Mouse (Mus musculus): Measurements from ENCODE around the gene Met. TPM values are rescaled to one million over a fixed set of nuclear protein-coding genes. Genes with fewer than 3 reads are reported as not detected.

Met gene
- 10 to 100 TPM in 1 of 2 experiments, 1 to 10 TPM in 1; 9.9 to 15.5 TPM for total RNA-seq (2021)

DNA sequence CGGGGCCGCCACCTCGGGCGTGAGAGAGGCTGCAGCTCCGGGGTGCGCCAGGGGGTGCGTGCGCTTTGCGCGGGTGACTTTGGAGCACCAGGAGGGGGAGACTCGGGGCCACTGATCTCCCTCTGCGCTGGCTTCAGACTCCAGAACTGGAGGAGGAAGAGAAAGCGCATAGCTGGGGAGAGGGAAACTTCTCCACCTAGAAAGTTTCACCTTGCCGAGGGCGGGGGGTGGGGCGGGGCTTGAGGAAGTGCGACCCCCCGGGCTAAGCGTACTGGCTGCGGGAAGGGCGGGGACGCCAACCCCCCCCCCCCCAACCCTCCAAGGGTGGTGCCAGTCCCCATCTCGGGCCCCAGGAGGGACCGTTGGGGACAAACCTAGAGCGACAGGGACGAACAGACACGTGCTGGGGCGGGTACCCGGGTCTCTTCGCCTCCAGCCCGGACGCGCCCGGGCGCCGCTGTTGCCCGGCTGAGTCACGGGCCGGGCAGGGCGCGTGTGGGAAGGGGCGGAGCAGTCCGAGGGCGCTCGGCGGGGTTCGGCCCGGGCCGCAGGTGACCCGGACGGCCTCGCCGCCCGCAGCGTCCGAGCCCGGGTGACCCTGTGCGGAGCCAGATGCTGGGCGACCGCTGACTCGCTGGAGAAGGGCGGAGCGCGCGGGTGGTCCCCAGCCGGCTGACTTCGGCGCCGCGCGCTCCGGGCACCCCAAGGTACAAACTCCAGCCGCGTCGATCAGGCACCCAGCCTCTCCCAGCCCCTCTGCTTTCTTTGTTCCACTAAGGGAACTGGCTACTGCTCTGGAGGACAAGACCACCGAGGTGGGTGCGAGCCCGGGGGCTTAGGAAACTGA lies at the start of gene Met:
Gene Met, plus strand, starts transcription at position 367 of the 847 bp plus-strand sequence.
- intact Hi-C loops (cut with DNase I), result loop anchor here (5.0 kb wide), 1 partner anchor 124 kb away; no protein-coding TSS in a partner anchor
- DNase-seq (ENCODE audit: low spot score in 2 of 2), result peak; percentile 12 to 32

DNA sequence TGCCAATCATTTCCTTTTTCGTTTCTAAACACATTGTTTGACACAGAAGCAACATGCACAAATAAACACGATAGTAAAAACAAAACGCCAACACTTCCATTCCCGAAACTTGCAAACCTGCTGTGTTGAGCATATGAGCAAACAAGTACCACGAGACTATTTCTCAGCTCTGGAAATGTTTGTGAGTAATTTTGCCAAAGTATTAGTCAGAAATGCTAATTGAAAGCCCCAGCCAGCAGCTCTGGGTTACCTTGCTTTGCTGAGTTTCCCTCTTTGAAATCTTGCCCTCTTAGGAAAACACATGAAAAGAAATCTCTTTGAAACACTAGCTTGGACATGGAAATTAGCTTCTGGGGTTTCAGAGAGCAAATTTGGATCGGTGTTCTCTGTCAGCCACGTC lies 45.4 kb upstream of the Met start:
- no peak for DNase-seq (ENCODE audit: low spot score in 2 of 2)
- intact Hi-C loops (cut with DNase I), result no loop called here

DNA sequence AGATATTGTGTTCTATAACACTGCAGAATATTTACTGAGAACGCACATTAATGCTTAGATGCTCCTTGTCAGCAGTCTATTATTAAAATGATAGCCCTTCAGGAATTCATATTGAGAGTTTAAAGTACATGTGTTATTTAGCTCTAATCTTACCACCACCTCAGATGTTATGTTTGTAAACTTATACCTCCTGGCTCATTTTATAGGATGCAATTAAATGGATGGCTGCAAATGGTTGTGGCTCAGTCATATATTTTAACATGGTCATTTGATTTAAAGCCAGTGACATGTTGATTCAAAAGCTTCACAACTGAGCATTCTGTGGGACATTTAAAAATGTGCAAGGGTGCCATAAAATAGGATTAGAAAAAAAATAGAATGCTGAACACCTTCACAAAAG lies 41.2 kb upstream of the Met start:
- intact Hi-C loops (cut with DNase I), result no loop called here
- no peak for DNase-seq (ENCODE audit: low spot score in 2 of 2)

DNA sequence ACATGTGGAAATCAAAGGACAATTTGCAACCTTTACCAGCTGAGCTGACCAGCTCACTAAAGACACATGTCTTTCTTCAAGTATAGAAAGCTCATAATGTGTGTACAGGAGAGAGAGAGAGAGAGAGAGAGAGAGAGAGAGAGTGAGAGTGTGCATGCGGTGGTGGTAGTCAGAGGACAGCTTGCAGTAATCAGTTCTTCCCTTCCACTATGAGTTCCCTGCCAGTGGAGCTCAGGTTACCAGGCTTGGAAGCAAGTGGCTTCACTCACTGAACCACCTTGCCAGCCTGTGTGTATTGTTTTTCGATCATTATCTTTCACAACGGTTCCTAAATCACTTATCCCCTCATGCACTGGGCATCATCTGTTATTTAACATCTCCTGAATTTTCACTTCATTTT lies 34.6 kb upstream of the Met start:
- intact Hi-C loops (cut with DNase I), result no loop called here
- DNase-seq (ENCODE audit: low spot score in 2 of 2), result no peak

DNA sequence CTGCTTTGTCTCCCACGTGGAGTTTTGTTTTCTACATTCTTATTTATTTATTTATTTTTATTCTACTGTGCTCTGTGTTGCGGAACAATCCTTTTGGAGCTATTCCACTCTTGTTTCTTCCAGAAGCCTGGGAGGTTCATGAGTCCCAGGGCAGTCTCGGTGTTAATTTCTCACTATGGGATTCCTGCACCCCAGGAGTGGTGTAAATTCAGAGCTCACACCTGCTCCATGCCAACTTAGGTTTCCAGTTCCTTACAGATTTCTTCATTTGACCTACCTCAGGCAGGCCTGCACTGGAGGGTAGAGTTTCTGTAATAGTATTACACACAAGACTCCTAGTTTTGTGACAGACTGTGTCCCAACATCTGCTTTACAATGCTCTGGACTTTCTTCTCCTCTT lies 34.0 kb upstream of the Met start:
- intact Hi-C loops (cut with DNase I), result no loop called here
- no peak for DNase-seq (ENCODE audit: low spot score in 2 of 2)

DNA sequence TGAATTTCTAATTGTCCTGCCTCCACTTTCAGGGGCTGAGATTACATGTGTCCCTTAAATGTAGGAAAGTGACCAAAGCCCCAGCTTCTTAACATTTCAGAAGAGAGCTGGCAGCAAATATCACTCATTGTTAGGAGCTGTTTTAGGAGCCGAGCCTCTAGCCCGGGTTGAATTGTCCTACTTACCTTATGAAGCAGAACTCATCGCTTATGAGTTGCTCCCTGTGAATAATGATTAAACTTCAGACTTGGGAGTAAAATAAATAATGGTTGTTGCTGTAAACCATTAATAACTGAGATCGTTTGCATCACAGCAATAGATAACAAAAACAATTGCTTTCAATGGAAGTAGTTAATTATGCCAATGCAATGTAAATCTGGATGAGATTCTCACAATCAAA lies 20.3 kb upstream of the Met start:
- intact Hi-C loops (cut with DNase I), result no loop called here
- no peak for DNase-seq (ENCODE audit: low spot score in 2 of 2)

DNA sequence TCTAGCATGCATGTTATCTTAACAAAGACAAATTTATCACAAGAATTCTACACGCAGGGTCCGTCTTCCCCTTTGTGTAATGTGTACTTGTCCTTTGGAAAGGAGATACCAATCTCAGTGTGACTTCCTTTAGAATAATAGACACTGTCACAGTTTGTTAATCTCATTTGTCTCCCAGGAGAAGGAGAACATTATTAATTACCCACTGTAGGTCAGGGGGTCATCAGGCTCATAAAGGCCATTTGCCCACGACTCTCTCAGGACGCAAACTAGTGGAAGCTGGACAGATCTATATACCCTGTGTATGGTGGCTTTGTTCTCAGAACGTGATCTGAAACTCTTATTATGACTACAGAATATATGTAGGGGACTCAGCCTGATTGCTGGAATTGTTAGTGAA lies 12.3 kb upstream of the Met start:
- no peak for DNase-seq (ENCODE audit: low spot score in 2 of 2)
- intact Hi-C loops (cut with DNase I), result no loop called here

DNA sequence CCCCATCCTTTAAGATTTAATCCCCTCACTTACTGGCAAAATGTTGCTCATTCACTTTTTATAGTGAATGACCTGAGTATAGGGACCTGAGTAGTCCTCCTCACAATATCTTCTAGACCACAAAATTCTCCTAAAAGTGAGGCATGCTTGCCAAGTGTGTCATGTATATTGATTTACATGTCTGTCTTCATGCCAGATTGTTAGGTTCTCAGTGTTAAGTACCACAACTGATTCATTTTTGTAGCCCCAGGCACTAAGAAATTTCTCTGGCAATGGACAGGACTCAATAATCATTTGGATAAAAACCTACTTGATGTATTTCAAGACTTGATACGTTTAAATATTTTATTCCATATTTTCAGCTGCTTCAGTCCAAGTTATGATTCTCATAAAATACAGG lies 8.5 kb upstream of the Met start:
- DNase-seq (ENCODE audit: low spot score in 2 of 2), result no peak
- intact Hi-C loops (cut with DNase I), result no loop called here

DNA sequence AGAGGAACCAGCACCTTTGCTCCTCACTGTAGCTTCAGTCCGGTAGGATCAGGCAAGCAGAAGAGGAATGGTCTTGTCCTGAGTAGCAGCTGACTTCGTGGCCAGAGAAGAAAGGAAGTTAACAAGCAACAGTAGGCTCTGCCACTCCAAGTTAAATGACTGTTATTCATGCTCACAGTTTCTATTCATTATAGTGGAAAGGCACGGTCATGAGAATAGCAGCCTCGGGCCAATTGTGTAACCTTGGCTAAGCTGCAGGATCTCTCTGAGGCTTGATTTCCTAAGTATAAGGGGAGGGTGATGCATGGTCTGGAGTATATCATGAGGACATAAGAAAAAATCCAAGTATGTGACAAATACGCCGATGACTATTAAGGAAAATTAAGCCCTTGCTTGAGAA lies 4.0 kb upstream of the Met start:
- DNase-seq (ENCODE audit: low spot score in 2 of 2), result no peak
- intact Hi-C loops (cut with DNase I), result no loop called here

DNA sequence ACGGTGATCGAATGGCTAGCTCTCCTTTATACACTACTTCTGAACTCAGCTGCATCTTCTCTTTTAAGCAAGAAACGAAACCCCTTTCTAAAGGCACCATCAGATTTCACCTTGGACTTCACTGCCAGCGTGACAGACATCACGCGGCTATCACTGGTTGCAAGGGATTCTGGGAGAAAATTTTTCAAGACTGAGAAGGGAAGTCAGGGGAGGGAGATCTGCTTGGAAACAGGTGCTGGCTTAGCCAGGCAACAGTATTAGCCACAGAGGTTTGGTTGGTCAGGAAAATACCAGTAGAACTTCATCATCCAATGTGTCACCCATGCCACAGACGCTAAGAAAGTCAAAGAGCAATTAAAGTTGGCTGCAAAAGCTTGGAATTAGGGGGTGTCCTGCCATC lies 2.2 kb upstream of the Met start:
- no peak for DNase-seq (ENCODE audit: low spot score in 2 of 2)
- intact Hi-C loops (cut with DNase I), result loop anchor here (5.0 kb wide), 1 partner anchor 126 kb away; no protein-coding TSS in a partner anchor

DNA sequence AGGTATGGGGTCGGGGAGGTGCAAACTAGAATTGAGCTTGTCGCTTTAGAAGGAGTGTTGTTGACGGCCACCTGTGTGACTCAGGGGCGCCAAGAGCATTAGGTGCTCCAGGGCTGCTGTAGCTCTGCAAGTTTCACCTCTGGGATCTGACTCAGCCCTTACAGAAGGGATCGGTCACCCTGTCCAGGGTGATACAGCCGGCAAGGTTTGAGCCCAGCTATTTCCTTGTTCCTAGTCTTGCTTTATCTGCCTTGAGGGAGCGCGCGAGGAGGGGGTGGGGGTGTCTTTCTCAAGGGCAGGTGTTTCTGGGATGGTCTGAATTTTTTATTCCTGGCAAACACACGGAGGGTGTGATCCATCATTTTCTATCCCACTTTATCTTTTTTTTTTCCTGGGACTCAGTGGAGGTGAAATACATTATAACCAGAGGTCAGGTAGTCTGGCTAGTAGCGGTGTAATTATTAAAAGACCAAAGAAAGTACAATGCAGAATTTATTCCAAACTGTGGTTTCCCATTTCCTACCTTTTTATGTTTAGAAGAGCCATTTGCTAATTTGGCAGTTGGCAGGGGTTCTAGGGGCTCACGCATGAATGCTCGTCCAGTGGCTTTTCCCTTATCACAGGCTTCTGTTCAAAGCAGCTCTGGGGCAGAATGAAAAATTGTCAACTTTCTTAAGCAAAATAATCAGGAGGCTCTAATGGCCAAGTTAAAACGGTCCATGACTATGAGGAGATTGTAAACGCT lies 853 bp downstream of the Met start:
- intact Hi-C loops (cut with DNase I), result loop anchor here (5.0 kb wide), 1 partner anchor 123 kb away; no protein-coding TSS in a partner anchor
- no peak for DNase-seq (ENCODE audit: low spot score in 2 of 2)

DNA sequence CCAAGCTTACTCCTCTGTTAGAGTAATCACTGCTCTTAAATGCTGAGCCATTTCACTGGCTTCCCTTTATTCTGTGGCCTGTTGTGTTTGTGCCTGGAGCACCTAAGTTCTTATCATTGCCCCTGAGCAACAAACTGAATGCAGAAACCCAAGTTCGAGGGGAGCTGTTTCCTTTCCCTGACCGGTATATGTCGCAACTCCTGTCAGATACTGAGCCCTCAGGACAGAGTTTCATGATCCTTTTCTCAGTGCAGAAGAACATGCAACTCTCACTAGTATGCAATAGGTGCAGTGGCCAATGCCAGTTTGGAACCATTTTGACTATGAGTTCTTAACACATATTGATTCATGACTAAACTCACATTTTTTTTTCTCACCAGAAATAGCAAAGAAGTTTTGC lies 2.9 kb downstream of the Met start:
- intact Hi-C loops (cut with DNase I), result no loop called here
- DNase-seq (ENCODE audit: low spot score in 2 of 2), result no peak

DNA sequence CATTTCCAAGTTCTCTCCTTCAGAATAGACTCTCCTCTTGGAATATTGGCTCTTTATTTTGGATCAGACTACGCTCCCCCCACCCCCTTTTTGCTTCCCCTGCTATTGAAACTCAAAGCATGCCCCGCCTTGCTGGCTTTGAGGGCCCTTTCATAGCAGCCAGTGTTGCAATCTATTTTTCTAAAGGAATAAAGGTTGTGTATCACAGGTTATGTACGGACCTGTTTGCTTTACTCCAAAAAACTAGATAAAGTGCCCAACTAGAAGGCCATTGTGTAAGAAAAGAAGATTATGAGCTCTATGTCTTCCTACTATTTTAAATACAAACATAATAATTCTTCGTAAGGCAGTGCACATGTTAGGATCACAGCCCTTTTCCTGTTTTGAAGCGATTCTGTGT lies 5.4 kb downstream of the Met start:
- intact Hi-C loops (cut with DNase I), result no loop called here
- no peak for DNase-seq (ENCODE audit: low spot score in 2 of 2)

DNA sequence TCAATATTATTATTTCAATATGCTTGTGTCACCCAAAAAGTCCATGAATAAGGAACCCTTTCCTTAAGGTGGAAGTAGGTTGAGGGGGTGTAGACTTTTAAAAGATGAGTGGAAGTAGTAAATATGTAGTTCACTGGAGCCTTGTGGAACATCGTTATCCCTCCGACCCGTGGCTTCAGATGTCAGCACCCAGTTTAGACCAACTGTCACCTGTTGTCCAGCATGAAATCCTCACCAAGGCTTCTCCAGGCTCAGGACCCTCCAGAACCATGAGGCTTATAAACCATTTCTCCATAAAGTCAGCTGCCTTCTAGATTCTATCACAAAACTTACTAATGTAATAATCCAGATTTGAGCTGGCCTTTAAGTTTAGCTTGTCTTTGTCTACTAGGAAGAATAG lies 9.5 kb downstream of the Met start:
- intact Hi-C loops (cut with DNase I), result no loop called here
- DNase-seq (ENCODE audit: low spot score in 2 of 2), result no peak

DNA sequence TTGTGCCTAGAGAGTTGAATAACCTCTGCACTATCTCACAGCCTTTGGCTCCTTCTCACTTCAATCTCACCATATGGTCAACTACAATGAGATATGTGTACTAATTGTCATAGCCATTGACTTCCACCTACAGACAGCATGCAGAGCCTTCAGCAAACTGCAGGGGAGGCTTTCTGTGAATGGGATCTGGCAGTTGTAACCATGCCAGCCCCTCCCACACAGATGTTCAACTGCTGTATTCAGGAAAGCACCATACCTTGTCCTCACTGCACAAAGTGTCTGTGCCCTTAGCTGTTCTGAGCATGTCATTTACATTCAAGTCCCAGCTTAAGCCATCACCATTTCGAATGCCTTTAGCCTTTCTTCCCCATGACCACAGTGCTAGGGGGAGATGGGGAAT lies 14.2 kb downstream of the Met start:
- intact Hi-C loops (cut with DNase I), result no loop called here
- DNase-seq (ENCODE audit: low spot score in 2 of 2), result no peak

DNA sequence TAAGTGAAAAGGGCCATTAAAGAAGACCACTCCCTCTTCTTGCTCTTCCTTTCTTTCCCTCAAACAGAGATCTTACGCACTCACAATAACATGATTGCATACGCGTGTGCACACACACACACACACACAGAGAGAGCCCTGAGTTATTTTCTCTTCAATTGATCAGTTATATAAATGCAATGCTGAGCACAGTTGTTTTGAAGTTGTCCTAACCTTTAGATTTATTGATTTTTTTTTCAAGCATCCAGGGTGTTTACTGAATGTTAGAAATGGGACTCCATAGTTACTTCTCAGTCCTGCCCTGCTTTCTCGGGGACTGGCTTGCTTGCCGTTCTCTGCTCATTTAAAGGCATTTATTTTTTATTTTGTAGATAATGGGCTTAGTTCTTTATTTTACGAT lies 14.7 kb downstream of the Met start:
- intact Hi-C loops (cut with DNase I), result no loop called here
- no peak for DNase-seq (ENCODE audit: low spot score in 2 of 2)

DNA sequence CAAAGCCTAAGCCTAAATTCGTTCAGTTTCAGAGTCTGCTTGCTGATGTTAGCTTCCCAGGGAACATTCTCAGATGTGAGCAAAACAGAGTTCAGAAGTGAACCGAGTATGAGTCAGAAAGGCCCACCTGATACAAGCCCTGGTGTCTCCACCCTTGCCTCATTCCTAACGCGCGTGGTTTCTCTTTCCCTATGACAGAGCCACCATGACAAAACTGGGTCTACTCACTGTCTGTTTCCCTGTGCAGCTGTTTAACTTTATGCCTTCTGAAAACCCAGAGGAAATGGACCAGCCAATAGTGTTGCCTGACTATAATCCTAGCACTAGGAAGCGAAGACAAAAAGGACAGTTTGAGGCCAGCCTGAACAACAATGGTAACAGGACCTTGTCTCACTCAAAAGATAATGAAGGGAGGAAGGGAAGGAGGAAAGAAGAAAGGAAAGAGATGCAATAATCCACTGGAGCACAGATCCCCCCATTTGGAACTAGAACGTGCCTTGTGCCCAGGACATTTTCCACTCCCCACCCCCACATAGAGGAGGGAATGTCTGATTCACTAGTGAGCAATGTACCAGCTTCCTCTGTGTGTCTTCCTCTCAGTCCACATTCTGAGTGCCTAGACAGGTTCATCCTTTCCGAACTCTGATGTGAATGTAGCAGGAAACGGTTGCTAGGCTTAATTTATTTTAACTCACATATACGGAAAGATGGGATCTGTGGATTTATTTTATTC lies 15.4 kb downstream of the Met start:
- intact Hi-C loops (cut with DNase I), result no loop called here
- DNase-seq (ENCODE audit: low spot score in 2 of 2), result no peak

DNA sequence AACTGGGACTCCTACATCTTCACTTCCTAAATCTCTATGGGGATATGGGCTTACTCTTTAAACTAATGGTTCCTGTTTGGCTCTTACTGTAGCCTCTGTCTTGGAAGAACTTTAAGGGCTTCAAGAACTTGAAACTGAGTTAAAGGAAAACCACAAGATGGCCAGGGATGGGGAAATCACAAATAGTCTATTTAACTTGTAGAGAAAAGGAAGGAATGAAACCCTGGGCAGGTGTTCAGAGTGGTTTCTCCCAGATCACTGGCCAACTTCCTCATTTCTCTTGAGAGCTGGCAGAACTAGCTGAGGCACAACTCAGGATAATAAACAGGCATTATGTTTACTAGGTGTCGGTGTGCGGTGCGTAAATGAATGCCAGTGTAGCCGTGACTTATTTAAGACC lies 17.5 kb downstream of the Met start:
- DNase-seq (ENCODE audit: low spot score in 2 of 2), result no peak
- intact Hi-C loops (cut with DNase I), result no loop called here

DNA sequence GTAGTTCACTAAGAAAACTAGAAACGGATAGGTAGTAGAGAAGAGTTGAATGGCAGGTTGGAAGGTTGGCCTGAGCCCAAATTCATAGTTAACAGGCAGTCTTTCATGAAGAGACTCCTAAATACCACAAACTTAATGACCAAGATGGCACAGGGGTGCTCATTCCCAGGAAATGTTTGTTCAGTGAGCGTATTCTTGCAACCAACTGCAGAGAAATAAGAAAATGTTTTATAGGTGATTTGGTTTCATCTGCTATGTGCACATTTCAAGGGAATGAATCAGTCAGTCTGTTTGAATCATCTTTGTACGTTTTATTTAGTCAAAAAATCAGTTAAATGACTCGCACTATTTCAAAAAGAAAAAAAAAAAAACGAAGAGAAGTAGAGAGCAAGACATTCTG lies 21.6 kb downstream of the Met start:
- no peak for DNase-seq (ENCODE audit: low spot score in 2 of 2)

DNA sequence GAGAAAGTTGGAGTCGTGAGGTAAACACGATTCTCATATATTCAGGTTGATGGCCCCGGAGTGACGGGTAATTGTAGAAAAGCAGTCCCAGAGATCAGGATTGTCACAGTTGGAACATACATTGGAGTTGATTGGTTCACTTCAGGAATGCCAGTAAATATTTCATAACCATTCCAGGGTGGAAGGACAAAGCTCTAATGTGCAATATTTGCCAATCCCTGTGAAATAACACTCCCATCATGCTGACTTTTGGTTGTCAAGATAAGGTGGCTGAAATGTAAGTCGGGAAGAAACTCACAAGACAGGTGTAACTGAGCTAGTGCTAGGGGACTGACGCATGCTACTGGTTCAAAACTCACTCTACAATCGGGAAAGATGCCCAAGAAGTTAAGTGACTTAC lies 22.2 kb downstream of the Met start:
- no peak for DNase-seq (ENCODE audit: low spot score in 2 of 2)
- intact Hi-C loops (cut with DNase I), result no loop called here

More for the DNA sequence above, 21.6 kb downstream of the Met start:
- intact Hi-C loops (cut with DNase I), result no loop called here

All from left cerebral cortex, postnatal 36 days (tissue).